Mouse (Mus musculus): ENCODE results near the gene Tesc. TPM values are rescaled to one million over a fixed set of nuclear protein-coding genes. Genes with fewer than 3 reads are reported as not detected.

Tesc gene
- polyA plus RNA-seq, 1 experiment from 2014 or later: 6.5 TPM

DNA sequence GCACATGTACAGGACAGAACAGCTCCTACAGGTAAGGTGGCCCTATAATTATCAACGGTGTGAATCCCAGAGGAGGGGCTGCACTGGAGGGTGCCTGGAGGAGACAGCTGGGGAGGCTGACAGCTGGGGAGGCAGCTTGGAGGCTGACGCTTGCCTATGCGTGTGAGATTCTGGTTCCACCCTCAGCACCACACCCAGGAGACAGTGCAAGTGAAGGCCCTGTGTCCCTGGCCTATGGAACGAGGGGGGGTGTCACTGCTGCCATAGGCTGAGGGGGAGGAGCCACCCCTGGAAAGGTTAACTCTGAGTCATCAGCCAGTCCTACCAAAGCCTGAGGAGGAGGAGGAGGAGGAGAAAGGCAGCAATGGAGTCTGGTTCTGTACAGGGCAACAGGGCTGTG, 40.0 kb downstream of the Tesc start:
- Histone ChIP-seq H3K4me2 (no peak overlapping the region), H3K9ac (no peak overlapping the region), H3K4me3 (no peak overlapping the region), H3K4me1 (peaks cover 42% of the 10 kb centered on the region), H3K27ac (no peak overlapping the region), H3K36me3 (replicated peaks) (0 out of 2 replicates have a peak, but pooled peaks cover 6% of the 10 kb centered on the region), H3K9me3 (no peaks in the 10 kb centered on the region), H3K27me3 (replicated peaks) (no peaks in the 10 kb centered on the region)
- ATAC-seq (replicated peaks): no peak
- WGBS: 86% methylated on average over 4 of the region's 4 CpGs

DNA sequence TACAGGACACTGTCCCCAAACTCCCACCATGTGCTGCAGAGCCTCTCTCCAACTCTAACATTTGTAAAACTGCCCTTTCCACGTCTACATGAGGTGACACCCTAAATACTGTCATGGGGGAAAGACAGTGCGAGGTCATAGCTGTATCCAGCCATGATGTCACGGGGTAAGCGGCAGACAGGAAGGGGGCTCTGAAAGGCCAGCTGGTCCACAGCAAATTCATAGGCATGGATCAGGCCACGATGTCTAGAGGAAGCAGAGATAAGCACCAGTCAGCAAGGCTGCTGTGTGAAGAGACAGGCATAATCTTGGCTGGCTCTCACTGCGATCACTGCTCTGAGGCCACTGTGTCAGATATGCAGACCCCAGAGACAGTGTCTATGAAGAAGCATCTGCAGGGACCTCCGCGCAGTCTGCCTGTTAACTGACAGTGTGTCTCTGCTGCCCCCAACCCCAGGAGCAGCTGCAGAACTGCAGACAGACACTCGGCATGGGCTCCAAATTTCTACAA, 40.5 kb downstream of the Tesc start:
- peaks cover 43% of the 10 kb centered on the region for H3K4me1 ChIP-seq
- WGBS: 89% methylated on average over 9 of the region's 9 CpGs
- H3K9ac ChIP-seq: no peak overlapping the region
- no peak for ATAC-seq (replicated peaks)
- H3K9me3 ChIP-seq: no peaks in the 10 kb centered on the region
- no peak overlapping the region for H3K27ac ChIP-seq
- H3K27me3 ChIP-seq (replicated peaks): no peaks in the 10 kb centered on the region
- no peak overlapping the region for H3K4me3 ChIP-seq
- 0 out of 2 replicates have a peak, but pooled peaks cover 6% of the 10 kb centered on the region for H3K36me3 ChIP-seq (replicated peaks)
- H3K4me2 ChIP-seq: no peak overlapping the region

DNA sequence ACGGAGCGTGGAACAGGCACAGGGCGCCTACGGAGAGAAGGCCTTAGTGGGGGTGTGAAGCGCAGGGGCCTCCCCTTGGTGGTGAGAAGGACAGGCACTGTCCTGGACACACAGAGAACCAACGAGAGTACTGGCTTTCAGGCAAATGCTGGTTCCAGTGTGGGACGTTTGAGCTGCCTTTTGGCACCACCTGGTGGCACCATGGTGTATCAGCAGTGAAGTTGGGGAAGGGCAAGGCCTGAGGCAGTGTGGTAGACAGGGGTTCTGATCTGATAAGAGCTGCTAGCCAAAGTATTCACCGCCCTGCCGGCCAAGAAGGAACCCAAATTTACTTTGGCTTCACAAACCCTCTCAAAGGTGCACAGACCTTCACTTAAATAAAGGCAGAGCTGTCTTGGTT, 41.8 kb downstream of the Tesc start:
- Histone ChIP-seq H3K9me3 (no peaks in the 10 kb centered on the region), H3K36me3 (replicated peaks) (0 out of 2 replicates have a peak, but pooled peaks cover 6% of the 10 kb centered on the region), H3K27me3 (replicated peaks) (no peaks in the 10 kb centered on the region), H3K4me2 (no peak overlapping the region), H3K4me1 (peaks cover 40% of the 10 kb centered on the region), H3K9ac (no peak overlapping the region), H3K4me3 (no peak overlapping the region), H3K27ac (no peak overlapping the region)
- ATAC-seq (replicated peaks): 0 out of 2 replicates have a peak, but pooled peaks have one; percentile 25
- 41% methylated on average over 9 of the region's 9 CpGs for WGBS

DNA sequence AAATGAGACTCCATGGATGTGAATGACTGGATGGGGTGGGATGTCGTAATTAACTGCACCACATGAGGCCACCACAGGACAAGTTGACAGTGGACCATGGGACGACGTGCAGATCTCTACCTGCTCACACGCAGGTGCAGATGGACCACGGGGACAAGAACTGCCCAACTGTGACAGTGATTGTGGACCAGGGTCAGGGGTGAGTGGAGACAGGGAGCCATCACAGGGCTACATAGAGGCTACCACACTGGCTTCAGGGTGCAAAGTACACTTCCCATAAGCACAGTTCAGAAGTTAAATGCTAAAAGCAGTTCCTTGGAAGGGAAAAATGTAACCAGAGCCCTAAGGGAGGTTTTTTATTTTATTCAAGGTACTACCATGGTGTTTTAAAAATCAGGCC, 44.2 kb downstream of the Tesc start:
- Histone ChIP-seq H3K27ac (no peak overlapping the region), H3K4me2 (no peak overlapping the region), H3K4me1 (peaks cover 22% of the 10 kb centered on the region; the same call in 1 of the 2 replicates), H3K9me3 (no peaks in the 10 kb centered on the region), H3K27me3 (replicated peaks) (no peaks in the 10 kb centered on the region), H3K36me3 (replicated peaks) (0 out of 2 replicates have a peak, but pooled peaks cover 14% of the 10 kb centered on the region), H3K4me3 (no peak overlapping the region), H3K9ac (no peak overlapping the region)
- ATAC-seq (replicated peaks): no peak
- WGBS: 72% methylated on average over 5 of the region's 5 CpGs

DNA sequence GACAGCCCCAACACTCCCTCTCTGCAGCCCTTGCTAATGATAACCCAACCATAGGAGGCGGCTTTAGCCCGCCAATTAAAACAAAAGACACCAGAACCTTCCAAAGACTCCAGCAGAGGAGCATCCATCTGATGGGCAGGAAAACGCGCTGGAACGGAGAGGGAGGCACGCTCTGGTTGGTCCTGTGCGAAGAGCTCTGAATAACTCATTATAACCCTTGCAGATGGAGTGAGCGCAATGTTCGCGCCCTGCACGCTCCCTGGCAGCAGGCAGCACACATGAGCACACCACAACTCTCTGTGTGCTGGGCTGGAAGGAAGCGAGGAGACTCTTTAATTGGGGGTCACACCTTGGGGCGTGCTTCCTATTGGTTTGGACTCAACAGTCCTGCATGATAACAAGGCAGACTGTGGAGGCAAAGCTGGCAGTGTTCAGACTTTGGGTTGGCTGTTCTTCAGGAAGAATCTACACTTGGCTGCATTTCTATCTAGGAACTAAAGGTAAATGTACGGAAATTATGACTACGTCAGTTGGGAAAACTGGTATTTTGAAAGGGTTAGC, 45.8 kb downstream of the Tesc start:
- WGBS: 59% methylated on average over 15 of the region's 15 CpGs
- H3K4me2 ChIP-seq: no peak overlapping the region
- no peaks in the 10 kb centered on the region for H3K27me3 ChIP-seq (replicated peaks)
- H3K27ac ChIP-seq: peak overlapping the region; percentile 44
- H3K4me1 ChIP-seq: peaks cover 32% of the 10 kb centered on the region
- no peak overlapping the region for H3K4me3 ChIP-seq
- peak; percentile 56 for ATAC-seq (replicated peaks)
- H3K9me3 ChIP-seq: no peaks in the 10 kb centered on the region
- H3K36me3 ChIP-seq (replicated peaks): 0 out of 2 replicates have a peak, but pooled peaks cover 14% of the 10 kb centered on the region
- no peak overlapping the region for H3K9ac ChIP-seq

DNA sequence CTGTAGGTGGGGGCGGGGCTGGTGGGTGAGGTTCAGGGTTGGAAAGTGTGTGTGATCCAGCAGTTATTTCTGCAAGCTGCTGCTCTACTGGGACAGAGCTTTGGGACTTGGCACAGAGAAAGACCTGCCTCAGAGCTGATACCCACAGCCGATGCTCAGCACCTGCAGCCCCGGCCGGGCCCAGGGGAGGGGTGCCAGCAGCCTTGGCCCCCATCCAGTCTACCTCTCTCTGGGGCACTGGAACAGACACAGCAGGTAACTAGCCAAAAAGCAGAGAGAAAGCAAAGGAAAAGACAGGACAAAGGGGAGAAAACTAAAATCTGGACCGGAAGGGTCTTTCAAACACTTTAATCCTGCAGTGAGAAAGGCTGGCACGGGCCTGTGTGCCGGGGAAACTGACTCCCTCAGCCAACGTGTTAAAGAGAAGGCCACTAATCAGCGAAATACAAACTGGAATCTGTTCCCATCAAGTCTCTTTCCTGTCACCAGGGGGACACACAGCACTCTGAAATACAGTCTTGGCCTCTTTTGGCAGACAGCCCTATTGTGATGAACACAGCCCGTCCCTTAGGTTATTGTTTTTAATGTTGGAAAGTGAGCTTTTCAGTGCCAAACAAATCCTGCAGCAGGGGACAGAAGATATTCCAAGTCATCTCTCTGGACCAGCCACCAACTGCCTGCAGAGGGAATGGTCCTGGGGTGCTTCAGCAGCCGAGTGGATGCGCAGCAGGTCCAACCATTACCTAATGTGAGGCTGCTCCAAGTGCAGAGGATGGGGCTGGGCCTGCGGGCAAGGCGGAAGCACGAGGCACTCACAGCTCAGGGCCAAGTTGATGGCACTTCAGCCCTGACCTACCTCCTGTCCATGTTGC, 49.4 kb downstream of the Tesc start:
- Histone ChIP-seq H3K36me3 (replicated peaks) (0 out of 2 replicates have a peak, but pooled peaks cover 9% of the 10 kb centered on the region), H3K27ac (peak overlapping the region; percentile 31), H3K27me3 (replicated peaks) (no peaks in the 10 kb centered on the region), H3K4me1 (peaks cover 68% of the 10 kb centered on the region), H3K9me3 (no peaks in the 10 kb centered on the region), H3K4me3 (no peak overlapping the region), H3K4me2 (no peak overlapping the region), H3K9ac (no peak overlapping the region)
- no peak for ATAC-seq (replicated peaks)
- WGBS: 64% methylated on average over 15 of the region's 15 CpGs

DNA sequence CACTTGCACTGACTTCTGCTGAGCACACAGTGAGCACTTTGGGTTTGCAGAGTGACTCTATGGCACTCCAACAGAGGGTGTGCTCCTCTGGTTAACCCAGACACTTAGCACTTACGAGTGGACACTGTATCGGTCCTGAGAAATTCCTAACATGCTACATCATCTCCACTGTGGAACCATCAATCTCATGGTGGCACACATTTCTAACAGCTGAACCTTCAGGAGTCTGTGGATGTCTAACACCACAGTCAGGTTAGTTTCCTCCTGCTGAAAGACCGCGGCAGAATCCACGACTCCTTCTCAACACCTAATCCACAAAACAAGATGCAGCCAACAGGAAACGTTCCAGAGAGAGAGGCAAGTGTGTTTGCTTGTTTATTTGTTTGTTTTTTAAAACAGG, 51.0 kb downstream of the Tesc start:
- no peak overlapping the region for H3K4me3 ChIP-seq
- 0 out of 2 replicates have a peak, but pooled peaks cover 9% of the 10 kb centered on the region for H3K36me3 ChIP-seq (replicated peaks)
- H3K4me2 ChIP-seq: no peak overlapping the region
- no peak for ATAC-seq (replicated peaks)
- no peaks in the 10 kb centered on the region for H3K9me3 ChIP-seq
- H3K9ac ChIP-seq: no peak overlapping the region
- H3K4me1 ChIP-seq: peaks cover 73% of the 10 kb centered on the region
- no peaks in the 10 kb centered on the region for H3K27me3 ChIP-seq (replicated peaks)
- 0 out of 2 replicates have a peak overlapping the region, but pooled peaks have one; percentile 70 for H3K27ac ChIP-seq
- WGBS: 86% methylated on average over 6 of the region's 6 CpGs

DNA sequence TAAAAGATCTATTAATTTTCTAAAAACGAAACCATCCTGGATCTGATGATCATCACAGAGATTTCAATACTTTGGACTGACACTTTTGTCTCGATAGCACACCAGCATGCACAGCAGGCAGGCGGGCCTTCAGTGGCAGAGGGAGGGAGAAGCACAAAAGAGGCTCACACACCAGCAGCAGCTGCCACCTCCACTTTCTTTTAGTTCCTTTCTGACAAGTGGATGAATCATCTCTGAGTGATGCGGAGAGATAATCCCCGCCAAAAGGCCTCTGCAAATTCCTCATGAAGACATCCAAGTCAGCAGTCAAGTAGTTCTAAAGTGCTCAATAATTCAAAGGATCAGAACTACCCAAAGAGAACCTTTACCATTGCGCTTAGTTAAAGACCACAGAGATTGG, 51.8 kb downstream of the Tesc start:
- 14% methylated on average over 6 of the region's 6 CpGs for WGBS
- no peaks in the 10 kb centered on the region for H3K27me3 ChIP-seq (replicated peaks)
- no peaks in the 10 kb centered on the region for H3K9me3 ChIP-seq
- H3K4me3 ChIP-seq: no peak overlapping the region
- H3K9ac ChIP-seq: no peak overlapping the region
- peaks cover 76% of the 10 kb centered on the region for H3K4me1 ChIP-seq
- peak overlapping the region; percentile 70 for H3K27ac ChIP-seq
- no peak overlapping the region for H3K4me2 ChIP-seq
- ATAC-seq (replicated peaks): peak; percentile 24; the same call in 1 of the 2 replicates
- 0 out of 2 replicates have a peak, but pooled peaks cover 9% of the 10 kb centered on the region for H3K36me3 ChIP-seq (replicated peaks)

DNA sequence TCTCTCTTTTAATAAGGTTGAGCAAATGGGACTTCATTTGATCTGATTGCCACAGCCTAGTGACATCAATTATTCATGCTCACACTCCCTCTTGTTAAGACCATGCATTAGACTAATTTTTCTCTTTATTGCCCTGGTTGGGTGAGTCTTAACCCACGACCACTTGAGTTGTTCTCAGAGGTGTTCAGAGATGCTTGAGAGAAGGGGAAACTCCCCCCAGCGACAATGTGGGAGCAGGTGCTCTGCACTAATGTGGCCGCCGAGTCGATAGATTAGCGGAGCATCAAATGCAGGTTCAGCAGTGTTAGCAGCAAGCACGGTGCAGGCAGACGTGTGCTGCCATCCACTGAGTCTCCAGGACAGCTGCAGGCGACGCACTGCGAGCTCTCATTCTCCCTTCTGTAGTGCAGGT, 52.3 kb downstream of the Tesc start:
- Histone ChIP-seq H3K36me3 (replicated peaks) (0 out of 2 replicates have a peak, but pooled peaks cover 7% of the 10 kb centered on the region), H3K4me3 (no peak overlapping the region), H3K27ac (peak overlapping the region; percentile 70), H3K4me2 (0 out of 2 replicates have a peak overlapping the region, but pooled peaks have one; percentile 11), H3K27me3 (replicated peaks) (no peaks in the 10 kb centered on the region), H3K9ac (no peak overlapping the region), H3K4me1 (peaks cover 81% of the 10 kb centered on the region), H3K9me3 (no peaks in the 10 kb centered on the region)
- WGBS: 12% methylated on average over 11 of the region's 11 CpGs
- ATAC-seq (replicated peaks): peak; percentile 51

DNA sequence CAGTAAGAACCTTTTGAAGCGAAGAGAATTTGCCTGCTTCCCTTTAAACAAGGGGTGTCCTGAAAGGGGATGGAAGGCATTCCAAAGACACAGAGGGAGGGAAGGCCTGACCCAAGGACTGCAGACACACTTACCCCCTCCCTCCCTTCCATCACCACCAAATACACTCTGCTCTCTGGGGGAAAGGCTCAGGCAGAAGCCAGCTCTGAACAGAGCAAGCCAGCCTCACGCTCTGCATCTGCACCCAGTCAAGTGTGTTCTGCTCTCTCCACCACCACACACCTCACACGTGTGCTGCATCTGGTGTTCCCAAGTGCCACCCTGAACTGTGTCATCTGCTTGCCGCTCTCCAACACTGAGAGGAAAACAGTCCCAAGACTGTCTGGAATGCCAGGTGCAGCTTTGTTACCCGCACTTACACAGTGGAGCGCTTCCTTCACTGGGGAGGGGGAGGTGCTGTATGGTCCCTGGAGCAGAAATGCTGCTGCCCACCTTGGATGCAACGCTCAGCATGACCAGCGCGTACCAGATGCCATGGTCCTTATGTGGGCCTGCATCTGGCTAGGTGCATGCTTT, 53.9 kb downstream of the Tesc start:
- Histone ChIP-seq H3K9me3 (no peaks in the 10 kb centered on the region), H3K4me1 (peaks cover 91% of the 10 kb centered on the region), H3K4me2 (no peak overlapping the region), H3K9ac (no peak overlapping the region), H3K36me3 (replicated peaks) (no peaks in the 10 kb centered on the region), H3K27ac (no peak overlapping the region), H3K27me3 (replicated peaks) (no peaks in the 10 kb centered on the region), H3K4me3 (no peak overlapping the region)
- 77% methylated on average over 9 of the region's 9 CpGs for WGBS
- no peak for ATAC-seq (replicated peaks)

DNA sequence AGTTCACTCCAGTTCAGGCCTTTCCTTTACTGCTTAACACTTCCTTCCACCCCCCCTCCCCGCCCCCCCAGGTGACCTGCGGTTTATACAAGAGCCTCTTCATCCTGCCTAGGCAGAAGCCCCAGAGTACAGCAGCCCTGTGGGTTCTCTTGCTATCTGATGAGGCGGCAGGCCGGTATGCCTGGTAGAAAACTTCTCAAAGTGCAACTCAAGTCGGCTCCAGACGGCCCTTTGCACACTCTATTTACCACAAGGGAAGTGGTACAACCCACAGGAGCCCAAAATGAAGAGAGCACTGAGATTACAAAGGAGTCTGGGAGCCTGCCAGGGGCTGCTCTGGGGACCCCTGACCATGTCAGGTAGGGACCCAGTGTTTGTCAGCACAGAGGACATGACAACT, 54.5 kb downstream of the Tesc start:
- no peaks in the 10 kb centered on the region for H3K27me3 ChIP-seq (replicated peaks)
- H3K36me3 ChIP-seq (replicated peaks): no peaks in the 10 kb centered on the region
- no peak overlapping the region for H3K9ac ChIP-seq
- no peaks in the 10 kb centered on the region for H3K9me3 ChIP-seq
- ATAC-seq (replicated peaks): no peak
- H3K4me3 ChIP-seq: no peak overlapping the region
- H3K4me2 ChIP-seq: no peak overlapping the region
- H3K4me1 ChIP-seq: peaks cover 90% of the 10 kb centered on the region
- 77% methylated on average over 6 of the region's 6 CpGs for WGBS
- no peak overlapping the region for H3K27ac ChIP-seq

DNA sequence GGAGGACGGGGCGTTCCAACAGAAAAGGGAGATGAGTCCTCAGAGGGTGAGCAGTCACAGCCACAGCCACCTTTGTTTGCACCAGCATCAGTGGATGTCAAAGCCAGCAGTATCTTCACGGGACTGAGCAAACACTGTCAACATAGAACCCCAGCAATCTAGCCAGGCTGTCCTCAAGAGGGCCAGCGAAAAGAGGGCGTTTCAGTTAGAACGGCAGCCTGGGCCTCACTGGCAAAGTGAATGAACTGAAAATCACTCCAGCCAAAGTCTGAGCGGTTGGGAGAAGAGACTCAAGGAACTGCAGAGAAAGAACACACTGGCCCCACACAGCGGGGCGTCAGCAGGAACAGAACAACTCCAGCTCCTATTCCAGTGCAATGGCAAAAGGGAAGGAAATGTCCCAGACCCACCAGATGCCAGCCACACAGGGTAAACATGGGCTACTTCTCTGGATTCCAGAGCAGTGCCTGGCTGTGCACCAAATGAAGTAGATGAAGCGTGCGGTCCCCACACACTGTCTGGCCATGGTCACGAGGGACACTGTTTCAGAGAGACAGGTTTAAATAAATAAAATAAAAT, 55.6 kb downstream of the Tesc start:
- Histone ChIP-seq H3K4me3 (no peak overlapping the region), H3K27me3 (replicated peaks) (no peaks in the 10 kb centered on the region), H3K9me3 (no peaks in the 10 kb centered on the region), H3K9ac (no peak overlapping the region; the same call in 1 of the 2 replicates), H3K4me1 (peaks cover 83% of the 10 kb centered on the region), H3K36me3 (replicated peaks) (no peaks in the 10 kb centered on the region), H3K4me2 (no peak overlapping the region), H3K27ac (peak overlapping the region; percentile 55)
- no peak for ATAC-seq (replicated peaks)
- 59% methylated on average over 12 of the region's 12 CpGs for WGBS

Measured in midbrain, embryonic 15.5 days (tissue).